Mouse (Mus musculus) spleen, postnatal 4 days (tissue): ENCODE measurements around the gene Kmt2b.

ENCODE experiments used
- DNase-seq, 2 experiments: peaks; one replicate each; pipeline ENCODE4 v3.0.0; 2022; ENCODE audit warnings: low spot score in 2 of 2

Gene Kmt2b

DNA sequence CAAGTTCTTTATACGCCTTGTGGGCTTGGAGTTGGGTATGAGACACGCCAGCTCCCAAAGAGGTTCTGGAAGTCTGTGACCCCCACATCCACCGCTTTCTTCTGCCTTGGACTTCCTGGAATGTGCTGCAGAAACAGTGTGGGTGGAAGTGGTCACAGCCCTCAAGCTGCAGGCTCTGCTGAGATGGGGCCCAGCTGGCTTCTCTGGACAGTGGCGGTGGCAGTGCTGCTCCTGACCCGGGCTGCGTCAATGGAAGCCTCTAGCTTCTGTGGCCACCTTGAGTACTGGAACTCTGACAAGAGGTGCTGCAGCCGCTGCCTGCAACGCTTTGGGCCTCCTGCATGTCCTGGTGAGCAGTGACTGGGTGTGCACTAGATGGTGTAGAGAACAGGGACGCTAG, 22.5 kb downstream of the Kmt2b start:
- DNase-seq = no peak

DNA sequence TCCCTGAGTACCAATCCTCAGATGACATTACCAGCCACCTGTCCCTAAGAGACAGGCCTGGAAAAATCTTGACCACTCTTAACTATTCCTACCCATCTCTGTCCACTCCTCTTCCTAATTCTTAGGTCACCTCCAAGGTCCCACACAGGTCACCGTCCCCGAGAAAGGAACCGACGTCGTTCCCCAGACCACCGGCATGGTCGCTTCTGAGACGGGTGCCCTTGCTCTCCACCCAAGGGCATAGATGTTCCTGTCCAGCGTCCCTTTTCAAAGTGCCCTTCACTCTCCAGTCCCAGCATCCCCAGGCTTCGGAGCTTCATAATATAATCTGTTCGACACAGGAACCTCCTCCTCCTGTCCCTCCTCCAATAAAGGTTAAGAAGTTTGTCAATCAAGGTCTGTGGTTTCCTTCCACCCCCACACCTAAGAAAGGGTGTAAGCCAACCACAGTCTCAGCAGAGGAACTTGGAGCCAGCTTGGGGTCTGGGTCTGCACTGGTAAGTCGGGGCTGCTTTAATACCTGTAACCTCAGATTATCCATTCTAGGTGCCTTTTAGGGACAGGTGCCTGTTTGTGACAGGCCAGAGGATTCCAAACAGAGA, 23.5 kb downstream of the Kmt2b start, which contains the start of gene Igflr1:
Gene Igflr1, plus strand, starts transcription at position 458 of the 602 bp plus-strand sequence.
- no peak for DNase-seq

DNA sequence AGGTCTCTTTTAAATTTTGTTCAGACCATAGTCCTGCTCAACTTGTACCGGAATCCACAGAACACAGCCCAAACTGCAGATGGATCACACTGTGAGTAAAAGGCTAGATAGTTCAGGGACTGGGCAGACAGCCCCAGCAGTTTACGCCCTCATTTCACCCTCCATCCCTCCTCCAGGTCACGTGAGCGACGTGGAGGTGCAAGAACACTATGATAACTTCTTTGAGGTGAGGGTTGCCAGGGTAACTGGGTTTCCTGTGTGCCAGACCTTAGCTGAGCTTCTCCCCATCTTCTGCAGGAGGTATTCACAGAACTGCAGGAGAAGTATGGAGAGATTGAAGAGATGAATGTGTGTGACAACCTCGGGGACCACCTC, 24.6 kb downstream of the Kmt2b start:
- DNase-seq = no peak

DNA sequence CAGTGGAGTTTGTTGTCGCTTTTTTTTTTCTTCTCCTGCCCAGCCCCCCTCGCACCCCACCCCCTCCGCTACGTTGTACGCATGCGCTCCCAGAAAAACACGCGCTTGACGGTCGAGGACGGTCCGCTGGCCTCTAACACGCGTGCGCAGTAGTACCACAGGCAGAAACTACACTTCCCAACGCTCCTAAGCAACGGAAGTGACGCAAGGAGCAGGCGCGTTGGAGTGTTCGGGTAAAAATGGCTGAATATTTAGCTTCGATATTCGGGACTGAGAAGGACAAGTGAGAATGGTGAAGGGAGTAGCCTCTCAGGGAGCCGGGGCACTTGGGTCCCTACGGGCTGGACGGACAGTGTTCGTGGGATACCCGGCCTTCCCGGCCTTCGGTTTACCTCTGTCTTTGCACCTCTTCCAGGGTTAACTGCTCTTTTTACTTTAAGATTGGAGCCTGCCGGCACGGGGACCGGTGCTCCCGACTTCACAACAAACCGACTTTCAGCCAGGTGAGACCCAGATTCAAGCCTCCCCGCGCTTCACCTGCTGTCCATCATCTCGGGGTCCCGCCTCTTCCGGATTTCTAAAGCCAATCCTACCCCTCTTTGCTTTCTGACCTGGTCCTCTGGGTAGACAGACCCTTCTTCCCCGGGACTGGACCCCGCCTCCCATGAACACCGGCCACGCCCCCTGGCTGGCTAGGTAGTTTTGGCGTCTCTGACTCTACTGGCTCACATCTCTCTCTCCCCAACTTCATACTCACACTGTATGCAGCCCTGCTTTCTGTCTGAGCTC, 25.2 kb downstream of the Kmt2b start, which contains the start of the genes U2af1l4, Gm49396 and Psenen:
Gene U2af1l4, plus strand, starts transcription at position 185 of the 789 bp plus-strand sequence.
Gene Gm49396, plus strand, starts transcription at position 228 of the 789 bp plus-strand sequence.
Gene Psenen, minus strand, starts transcription at position 511 of the 789 bp plus-strand sequence.
- DNase-seq = peak; percentile 95 to 98

DNA sequence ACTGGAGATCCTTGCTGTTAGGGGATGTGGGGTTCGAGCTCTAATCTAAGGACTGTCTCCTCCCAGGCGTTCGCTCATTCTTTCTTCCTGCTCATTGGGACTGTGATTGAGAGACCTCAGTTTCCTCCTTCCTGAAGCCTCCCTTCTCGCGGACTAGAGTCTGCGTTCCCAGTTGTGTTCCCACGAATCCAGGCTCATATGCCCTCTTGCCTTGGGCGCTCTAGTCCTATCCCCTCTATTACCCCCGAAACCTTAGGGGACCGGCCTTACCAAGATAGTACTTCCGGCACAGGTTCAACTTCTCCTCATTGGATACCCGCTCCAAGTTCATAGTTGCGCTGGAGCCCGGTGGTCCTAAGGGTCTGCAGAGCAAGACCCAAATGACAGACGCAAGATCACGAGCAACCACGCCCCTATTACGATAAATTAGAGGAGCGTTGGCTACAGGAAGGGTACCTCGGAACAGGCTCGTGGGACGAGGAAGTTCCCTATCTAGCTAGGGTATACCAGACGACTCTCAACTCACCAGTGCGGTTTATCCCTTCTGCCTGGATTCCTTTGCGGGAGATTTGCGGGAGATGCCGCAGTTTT, 25.9 kb downstream of the Kmt2b start:
- peak in 1 of 2 experiments; percentile 69 for DNase-seq

DNA sequence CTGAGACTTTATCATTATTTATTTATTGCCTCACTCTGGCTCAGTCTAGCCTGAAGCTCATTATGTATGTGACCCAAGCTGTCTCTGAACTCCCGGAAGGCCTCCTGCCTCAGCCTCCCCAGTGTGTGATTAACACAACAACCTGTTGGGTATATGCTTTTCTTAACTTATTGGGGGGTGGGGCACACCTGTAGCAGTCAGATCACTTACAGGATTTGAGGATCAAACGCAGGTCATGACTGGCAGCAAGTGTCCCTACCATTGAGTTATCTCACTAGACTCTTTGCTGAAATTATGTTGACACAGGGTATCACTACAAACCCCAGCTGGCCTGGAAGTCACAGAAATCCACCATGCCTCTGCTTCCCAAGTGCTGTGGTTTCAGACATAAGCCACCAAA, 28.2 kb downstream of the Kmt2b start:
- DNase-seq = no peak

DNA sequence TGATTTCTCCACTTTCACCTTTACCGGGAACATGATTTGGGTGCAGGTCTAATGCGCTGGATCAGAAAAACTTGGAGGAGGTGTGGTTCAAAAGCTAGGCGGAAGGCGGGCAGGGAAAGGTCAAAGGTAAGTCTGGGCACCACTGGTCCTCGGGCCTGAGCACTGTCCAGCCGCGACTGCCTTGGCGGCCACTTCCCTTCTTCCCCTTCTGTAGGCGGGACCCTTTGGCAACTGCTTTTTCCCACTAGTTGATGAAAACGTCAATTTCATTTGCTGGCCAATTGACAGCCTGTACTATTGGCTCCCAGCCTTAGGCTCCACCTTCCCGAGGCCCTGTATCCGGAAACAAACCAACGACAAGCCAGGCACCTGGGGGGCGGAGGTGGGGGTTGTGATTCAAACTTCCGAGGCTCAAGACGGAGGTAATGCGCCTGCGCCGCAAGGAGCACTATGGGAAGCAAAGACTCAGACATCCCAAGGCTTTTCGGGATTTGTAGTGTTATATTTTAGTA, 29.0 kb downstream of the Kmt2b start, which contains the start of gene Lin37:
Gene Lin37, minus strand, starts transcription at position 396 of the 512 bp plus-strand sequence.
- DNase-seq = peak; percentile 91 to 93

DNA sequence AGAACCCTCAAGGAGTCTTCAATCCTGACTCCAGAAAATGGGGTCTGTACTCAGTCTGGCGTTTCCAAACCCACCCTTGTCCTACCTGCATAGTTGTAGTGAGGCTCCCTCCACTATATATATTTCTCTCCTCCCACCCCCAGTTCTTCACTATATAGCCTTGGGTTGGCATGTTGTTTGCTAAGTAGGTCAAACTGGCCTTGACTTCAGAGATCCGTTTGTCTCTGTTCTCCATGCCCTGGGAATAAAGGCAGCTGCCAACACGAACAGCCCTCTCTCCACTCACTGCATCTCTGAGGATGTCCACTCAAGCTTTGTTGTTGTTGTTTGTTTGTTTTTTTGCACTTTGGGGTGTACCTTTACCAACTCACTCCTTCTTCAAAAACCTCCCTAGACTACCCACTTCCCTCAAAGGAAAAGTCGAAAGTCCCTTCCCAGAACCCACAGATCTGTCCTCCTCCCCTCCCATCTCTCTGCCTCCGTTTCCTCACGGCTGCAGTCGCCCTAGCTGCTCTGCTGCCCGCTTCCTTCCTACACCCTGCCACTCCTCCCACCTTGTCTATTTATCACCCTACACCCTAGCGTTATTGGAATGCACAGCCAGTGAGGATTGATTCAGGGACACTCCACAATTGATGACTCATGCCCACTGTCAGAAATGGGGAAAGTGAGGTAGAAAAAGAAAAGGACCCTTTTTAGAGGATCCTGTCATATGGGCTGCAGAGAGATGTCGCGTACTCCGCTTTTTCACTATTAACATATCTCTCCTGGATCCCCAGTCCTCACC, 29.7 kb downstream of the Kmt2b start:
- no peak for DNase-seq

DNA sequence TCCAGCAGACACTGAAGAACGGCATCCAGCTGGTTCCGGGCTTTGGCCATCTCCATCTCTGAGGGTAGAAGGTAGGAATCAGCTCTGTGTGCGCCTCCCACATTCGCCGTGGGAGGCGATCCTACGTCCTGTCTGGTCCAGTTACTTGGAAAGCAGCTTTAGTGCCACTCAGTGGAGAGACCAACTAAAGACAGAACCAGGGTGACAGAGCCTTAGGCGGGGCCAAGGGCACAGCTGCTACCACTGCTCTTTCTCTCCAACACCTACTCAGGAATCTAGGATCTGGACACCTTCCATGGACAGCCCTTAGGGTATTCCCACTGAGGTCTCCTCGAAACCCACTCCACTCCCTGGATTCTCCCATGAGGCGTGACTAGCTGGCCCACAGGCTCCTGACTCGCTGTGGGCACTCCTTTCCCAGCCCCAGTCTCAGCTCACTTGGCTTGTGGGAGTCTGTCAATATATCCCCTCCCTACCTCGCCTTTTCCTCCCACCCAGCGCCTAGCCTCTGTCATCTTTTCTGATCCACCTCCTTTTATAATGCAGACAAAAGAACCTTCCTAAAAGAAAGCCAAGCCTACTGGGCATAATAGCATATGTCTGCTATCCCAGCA, 30.5 kb downstream of the Kmt2b start:
- DNase-seq = no peak

DNA sequence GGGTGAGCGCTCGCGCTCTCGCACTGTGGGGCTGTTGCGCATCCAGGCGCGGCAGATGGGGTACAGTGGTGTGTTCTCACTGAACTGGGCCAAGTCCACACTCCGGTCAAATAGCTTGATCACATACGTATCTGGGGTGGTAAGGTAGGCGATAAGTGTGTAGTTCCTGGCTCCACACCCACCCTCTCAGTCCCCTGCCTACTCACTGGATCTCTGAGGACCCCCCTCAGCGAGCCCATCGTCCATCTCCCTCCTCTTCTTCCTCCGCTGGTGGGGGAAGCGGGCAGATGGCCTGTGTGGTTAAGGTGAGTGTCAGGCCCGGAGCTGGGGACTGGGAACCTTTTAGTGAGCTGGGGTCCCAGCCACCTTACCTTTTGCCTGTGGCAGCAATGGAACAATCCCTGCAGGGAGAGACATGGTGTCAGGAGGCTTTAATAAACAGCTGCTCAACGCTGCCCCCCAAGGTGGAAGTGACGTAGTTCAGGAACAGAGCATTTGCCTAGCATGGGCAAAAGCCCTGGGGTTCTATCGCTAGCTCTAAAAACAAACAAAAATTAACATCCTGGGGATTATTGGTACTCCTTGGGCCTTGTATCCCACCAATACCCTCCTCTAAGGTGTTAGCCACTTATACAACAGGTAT, 31.5 kb downstream of the Kmt2b start:
- peak in 1 of 2 experiments; percentile 72 for DNase-seq

DNA sequence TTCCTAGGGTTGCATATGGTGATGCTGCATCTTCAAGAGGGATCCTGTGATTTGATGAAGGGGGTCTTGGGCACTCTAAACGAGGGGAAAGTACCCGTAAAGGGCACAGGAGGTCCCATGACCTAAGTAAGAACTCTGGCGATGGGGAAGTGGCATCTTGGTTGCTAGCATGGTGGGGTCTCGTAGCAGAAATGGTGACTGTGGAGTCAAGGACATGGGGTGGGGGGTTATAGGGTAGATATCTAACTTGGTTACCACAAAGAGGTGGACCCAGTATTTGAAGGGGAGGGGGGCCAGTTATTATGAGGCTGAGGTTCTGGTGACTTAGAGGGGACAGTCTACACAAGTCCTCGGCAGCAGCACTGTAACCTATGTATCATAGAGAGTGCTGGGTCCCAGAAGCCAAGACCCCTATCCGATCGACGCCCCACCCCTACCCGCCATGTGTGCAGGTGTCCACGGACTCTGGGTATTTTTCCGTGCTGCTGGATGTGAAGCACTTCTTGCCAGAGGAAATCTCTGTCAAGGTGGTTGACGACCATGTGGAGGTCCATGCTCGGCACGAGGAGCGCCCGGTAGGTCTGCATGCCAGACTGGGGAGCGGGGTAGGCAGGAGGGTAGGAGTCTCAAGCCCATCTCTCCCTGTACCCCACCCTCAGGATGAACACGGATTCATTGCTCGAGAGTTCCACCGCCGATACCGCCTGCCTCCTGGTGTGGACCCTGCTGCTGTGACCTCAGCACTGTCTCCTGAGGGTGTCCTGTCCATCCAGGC, 34.5 kb downstream of the Kmt2b start:
- DNase-seq = peak in 1 of 2 experiments; percentile 63

DNA sequence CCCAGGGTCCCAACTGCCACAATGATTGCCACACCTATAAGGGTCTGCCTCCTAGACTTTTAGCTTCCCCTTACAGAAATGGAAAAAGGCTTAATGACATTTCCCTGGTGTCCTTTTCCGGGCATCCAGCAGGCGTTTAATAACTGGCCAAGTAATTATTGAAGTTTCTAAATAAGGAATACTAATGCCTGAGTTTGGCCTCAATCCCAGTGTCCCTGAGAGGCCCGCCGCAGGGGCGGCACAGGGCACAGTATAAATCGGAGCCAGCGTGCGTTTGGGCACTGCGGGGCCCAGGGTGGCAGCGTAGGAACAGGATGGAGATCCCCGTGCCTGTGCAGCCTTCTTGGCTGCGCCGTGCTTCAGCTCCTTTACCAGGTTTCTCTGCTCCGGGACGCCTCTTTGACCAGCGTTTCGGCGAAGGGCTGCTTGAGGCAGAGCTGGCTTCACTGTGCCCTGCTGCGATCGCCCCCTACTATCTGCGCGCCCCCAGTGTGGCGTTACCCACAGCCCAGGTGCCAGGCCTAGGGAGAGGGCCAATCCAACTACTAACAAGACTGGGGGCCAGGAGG, 35.4 kb downstream of the Kmt2b start:
- peak; percentile 50 to 79 for DNase-seq

DNA sequence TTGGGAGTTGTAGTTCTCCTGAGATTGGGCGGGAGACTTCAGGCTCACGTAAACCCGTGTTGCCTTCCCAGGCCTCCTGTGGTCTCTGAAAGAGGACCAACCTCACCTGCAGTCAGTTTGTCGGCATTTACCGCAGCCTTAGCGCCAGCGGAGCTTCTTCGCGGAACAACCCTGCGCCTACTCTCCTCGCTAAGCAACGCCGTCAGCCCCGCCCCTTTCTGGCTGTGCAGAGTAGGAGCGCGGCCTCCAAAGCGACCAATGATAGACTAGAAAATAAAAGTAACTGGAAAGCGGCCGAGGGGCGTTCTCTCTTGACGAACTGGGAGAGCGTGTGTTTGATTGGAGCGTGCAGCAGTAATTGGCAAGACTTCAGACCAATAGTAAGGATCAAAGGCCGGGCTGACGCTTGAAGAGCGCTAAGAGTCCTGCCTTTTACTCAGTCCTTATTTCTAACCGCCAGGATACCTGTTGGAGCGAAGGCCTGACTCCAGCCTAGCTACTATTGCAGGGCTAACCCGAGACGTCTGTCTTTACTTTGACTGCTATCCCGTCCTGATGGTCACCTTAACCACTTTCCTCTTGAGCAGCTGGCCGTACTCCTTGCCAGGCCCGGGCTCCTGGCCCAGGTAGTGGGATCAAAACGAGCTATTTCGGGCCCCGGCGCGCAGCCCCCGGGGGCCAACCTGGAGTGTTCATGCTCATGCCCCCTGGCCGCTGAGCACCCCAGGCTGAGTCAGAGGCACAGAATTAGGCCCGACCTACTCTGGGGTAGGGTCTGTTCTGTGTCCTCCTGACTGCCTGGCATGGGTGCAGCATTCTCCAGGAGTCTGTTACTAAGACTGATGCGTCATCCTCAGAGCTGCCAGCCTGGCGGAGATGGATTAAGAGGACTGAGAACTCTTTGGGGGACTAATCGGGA, 36.2 kb downstream of the Kmt2b start, which contains the start of the genes Hspb6 and Proser3:
Gene Hspb6, plus strand, starts transcription at position 77 of the 919 bp plus-strand sequence.
Gene Proser3, minus strand, starts transcription at position 198 of the 919 bp plus-strand sequence.
- DNase-seq = peak; percentile 96 to 97

DNA sequence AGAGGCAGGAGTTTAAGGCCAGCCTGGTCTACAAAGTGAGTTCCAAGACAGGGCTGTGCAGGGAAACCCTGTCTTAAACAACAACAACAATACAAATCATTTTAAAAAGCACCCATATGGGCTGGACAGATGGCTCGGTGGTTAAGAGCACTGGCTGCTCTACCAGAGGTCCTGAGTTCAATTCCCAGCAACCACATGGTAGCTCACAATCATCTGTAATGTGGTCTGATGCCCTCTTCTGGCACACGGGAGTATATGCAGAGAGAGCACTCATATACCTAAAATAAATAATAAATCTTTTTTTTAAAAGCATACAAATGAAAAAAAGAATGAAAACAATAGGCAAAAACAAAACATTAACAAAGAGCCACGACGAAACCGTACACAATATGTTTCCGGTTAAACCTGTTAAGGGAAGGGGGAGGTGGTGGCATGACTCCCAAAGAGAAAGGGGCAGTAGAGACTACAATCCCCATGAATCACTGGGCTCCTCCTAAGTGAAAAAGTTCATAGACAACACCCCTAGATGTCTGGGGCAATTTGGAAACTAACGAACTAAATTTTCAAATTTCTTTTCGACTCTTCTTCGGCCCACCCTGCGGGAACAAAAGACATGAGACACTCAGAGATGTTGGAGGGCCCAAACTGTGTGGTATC, 37.0 kb downstream of the Kmt2b start:
- DNase-seq = no peak

DNA sequence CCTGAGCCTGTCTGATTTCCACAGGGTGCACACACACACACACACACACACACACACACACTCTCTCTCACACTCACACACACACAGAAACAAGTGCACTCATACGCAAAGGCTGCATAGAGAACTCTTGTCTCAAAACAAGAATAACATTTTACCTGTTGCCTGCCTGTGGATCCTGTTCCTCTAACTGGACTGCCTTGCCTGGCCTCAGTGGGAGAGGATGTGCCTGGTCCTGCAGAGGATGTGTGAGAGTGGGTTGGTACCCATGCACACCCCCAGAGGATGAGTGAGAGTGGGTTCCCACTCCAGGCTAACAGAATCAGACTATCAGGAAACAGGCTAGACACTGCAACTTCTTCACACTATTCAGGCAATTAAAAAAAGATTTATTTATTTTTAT, 37.9 kb downstream of the Kmt2b start:
- DNase-seq = peak in 1 of 2 experiments; percentile 60

DNA sequence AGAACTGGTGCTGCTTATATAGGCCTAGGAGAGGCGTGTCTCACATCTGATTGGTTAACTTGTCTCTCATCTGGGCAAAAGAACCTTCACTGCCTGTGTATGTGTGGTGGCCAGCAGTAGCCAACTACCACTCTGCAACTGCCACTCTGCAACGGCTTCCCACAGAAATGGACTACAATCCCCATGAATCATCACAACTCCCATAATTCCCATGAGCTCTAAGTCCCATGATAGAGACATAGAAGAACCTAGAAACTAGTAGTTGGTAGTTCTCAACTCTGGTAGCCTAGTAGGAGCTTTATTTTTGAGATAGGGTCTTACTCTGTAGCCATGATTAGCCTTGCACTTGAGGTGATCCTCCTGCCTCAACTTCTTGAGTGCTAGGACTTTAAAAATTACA, 38.6 kb downstream of the Kmt2b start:
- DNase-seq = no peak

DNA sequence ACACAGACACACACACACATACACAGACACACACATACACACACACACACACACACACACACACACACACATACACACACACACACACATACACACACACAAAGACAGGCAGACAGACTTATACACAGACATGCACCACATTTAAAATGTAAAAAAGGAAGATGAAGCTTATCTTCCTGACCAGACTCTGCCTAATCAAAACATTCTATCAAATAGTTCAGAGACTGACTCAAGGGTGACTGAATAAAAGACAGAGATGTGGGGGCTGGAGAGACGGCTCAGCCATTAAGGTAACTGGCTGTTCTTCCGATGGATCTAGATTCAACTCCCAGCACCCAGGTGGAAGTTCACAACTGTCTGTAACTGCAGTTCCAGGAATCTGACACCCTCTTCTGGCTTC, 44.2 kb downstream of the Kmt2b start:
- no peak for DNase-seq

DNA sequence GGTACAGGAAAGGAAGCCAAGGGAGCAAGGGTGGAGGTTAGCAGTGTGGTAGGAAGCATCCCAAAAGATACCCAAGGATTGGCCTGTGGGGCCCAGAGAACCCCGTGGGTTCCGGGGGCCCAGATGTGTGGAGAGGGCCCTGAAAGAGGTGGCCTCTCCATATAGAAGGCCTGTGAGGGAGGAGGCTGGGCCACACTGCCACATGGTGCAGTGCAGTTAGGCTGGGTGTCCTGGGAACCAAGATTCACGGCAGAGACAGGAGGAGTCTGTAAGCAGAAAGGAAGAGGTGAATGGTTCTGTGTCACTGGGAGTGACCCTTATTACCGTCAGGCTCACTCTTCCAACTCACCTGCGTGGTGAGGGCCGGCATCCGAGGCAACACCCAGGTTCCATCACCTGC, 48.0 kb downstream of the Kmt2b start:
- DNase-seq = no peak
